Mouse (Mus musculus) embryonic facial prominence, embryonic 15.5 days (tissue): ENCODE measurements around the gene Gtf3c1. TPM values are rescaled to one million over a fixed set of nuclear protein-coding genes. Genes with fewer than 3 reads are reported as not detected.

Experiments
- ATAC-seq: fragments of 200-750 bp; cut with Nextera tagmentation; 2 replicates; pipeline ENCODE4 v1.8.0; 2017; ENCODE audit warnings: low read depth, moderate TSS enrichment; ENCODE audit not compliant: insufficient number of reproducible peaks, low FRiP score, low TSS enrichment
- H3K27ac ChIP-seq: fragments of 300-500 bp; sonication (generic); replicated peaks from 2 replicates; pipeline ENCODE4 v1.5.1; 2015; ENCODE audit warnings: mild to moderate bottlenecking, inconsistent platforms
- H3K27me3 ChIP-seq: fragments of 300-500 bp; sonication (generic); 2 replicates; pipeline ENCODE4 v1.6.1; 2015; ENCODE audit warnings: inconsistent platforms
- H3K36me3 ChIP-seq: fragments of 300-500 bp; sonication (generic); 2 replicates; pipeline ENCODE4 v1.6.1; 2015; ENCODE audit warnings: mild to moderate bottlenecking, inconsistent platforms
- H3K4me1 ChIP-seq: fragments of 300-500 bp; sonication (generic); 2 replicates; pipeline ENCODE4 v1.6.1; 2015; ENCODE audit warnings: inconsistent platforms
- H3K4me2 ChIP-seq: fragments of 300-500 bp; sonication (generic); replicated peaks from 2 replicates; pipeline ENCODE4 v1.6.1; 2015; ENCODE audit warnings: mild to moderate bottlenecking, inconsistent platforms
- H3K4me3 ChIP-seq: fragments of 300-500 bp; sonication (generic); replicated peaks from 2 replicates; pipeline ENCODE4 v1.5.1; 2015; ENCODE audit warnings: mild to moderate bottlenecking, inconsistent platforms
- H3K9ac ChIP-seq: fragments of 300-500 bp; sonication (generic); 2 replicates; pipeline ENCODE4 v1.6.1; 2015; ENCODE audit warnings: inconsistent platforms
- H3K9me3 ChIP-seq: fragments of 300-500 bp; sonication (generic); replicated peaks from 2 replicates; pipeline ENCODE4 v1.6.1; 2016; ENCODE audit warnings: inconsistent platforms
- WGBS: fragments of 180-500 bp; shearing (Covaris S2); methylation state at CpG from one replicate; pipeline ENCODE4 v1.1.7; 2015; 5-methylcytosine and 5-hydroxymethylcytosine counted together
- polyA plus RNA-seq: library from polyadenylated mRNA; unstranded; fragments of >200 nt; fragmentation: Nextera tagmentation; extraction: Ambion mirVana; gene quantifications from 2 replicates; pipeline ENCODE4 v1.2.1, GENCODE M21; 2015

Gtf3c1 gene
- polyA plus RNA-seq, 1 experiment from 2014 or later, result 26.0 TPM

- ATAC-seq, result no peak
- H3K4me3 ChIP-seq, result no peak overlapping the region
- H3K9ac ChIP-seq, result no peak overlapping the region
- peaks cover 23% of the 10 kb centered on the region for H3K4me1 ChIP-seq
- WGBS, result 97% methylated on average over 1 of the region's 1 CpGs
- H3K27me3 ChIP-seq, result no peaks in the 10 kb centered on the region
- H3K36me3 ChIP-seq, result peaks cover 62% of the 10 kb centered on the region
- no peak overlapping the region for H3K4me2 ChIP-seq
- H3K9me3 ChIP-seq, result peaks cover 6% of the 10 kb centered on the region; the same call in 1 of the 2 replicates
- no peak overlapping the region for H3K27ac ChIP-seq
Measured at GRCm38 (mm10) chr7:125702791-125703190, 4.8 kb downstream of the Gtf3c1 start.

DNA sequence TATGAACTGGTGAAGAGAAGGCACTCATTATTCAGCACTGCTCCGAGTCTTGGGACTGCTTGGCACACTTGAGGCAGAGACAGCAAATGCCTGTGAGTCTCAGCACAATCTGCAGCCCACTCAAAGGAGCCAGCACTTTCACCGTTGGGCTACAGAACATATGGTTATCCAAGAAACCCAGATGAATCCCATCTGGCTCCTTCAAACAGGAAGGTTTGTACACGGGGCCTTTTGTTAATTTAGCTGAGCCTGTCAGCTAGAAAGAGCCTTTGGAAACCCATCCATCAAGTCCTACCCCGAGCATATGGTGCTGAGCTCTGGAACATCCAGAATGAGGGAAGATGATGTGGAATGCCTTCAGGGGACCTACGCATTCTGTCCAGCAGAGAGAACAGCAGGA lies 13.5 kb downstream of the Gtf3c1 start:
- Histone ChIP-seq H3K27me3 (no peaks in the 10 kb centered on the region), H3K9me3 (peaks cover 4% of the 10 kb centered on the region; the same call in 1 of the 2 replicates), H3K4me3 (no peak overlapping the region), H3K4me1 (no peaks in the 10 kb centered on the region), H3K4me2 (no peak overlapping the region), H3K9ac (no peak overlapping the region), H3K27ac (no peak overlapping the region), H3K36me3 (peaks cover 99% of the 10 kb centered on the region)
- WGBS, result 60% methylated on average over 5 of the region's 5 CpGs
- ATAC-seq, result no peak

GRCm38 (mm10) chr7:125690516-125690915 lies 17.1 kb downstream of the Gtf3c1 start:
- H3K9me3 ChIP-seq, result no peaks in the 10 kb centered on the region
- no peaks in the 10 kb centered on the region for H3K4me1 ChIP-seq
- peaks cover 88% of the 10 kb centered on the region for H3K36me3 ChIP-seq
- no peak for ATAC-seq
- H3K4me2 ChIP-seq, result no peak overlapping the region
- H3K27me3 ChIP-seq, result no peaks in the 10 kb centered on the region
- H3K4me3 ChIP-seq, result no peak overlapping the region
- H3K9ac ChIP-seq, result no peak overlapping the region
- H3K27ac ChIP-seq, result no peak overlapping the region
- WGBS, result 93% methylated on average over 4 of the region's 4 CpGs

DNA sequence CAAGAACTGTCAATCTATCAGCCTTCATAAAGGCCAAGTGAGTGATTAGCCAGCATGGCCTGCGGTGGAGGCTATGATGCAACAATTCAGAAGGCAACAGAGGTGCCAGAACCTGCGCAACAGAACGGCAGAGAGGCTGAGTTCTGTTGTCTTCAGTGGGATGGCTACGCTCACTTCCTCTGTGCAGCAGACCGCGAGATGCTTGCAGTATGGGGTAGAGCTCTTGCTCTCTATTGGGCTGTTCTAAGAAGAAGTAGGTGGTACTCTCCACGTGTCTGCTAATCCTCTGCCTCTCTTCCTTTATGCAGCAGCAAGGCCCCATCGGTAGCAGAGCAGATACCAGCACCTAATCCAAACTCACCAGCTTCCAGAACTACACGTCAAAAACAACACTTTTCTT lies 27.6 kb downstream of the Gtf3c1 start:
- H3K27ac ChIP-seq, result no peak overlapping the region
- H3K9ac ChIP-seq, result no peak overlapping the region
- ATAC-seq, result no peak

GRCm38 (mm10) chr7:125678756-125679155 lies 28.8 kb downstream of the Gtf3c1 start:
- Histone ChIP-seq H3K4me3 (no peak overlapping the region), H3K4me2 (no peak overlapping the region), H3K27me3 (no peaks in the 10 kb centered on the region), H3K9ac (no peak overlapping the region), H3K4me1 (no peaks in the 10 kb centered on the region), H3K27ac (no peak overlapping the region), H3K36me3 (peaks cover 90% of the 10 kb centered on the region), H3K9me3 (no peaks in the 10 kb centered on the region)
- WGBS, result 86% methylated on average over 8 of the region's 8 CpGs
- ATAC-seq, result no peak

More for the DNA sequence above, 27.6 kb downstream of the Gtf3c1 start:
- Histone ChIP-seq H3K36me3 (peaks cover 81% of the 10 kb centered on the region), H3K4me1 (no peaks in the 10 kb centered on the region), H3K4me3 (no peak overlapping the region), H3K4me2 (no peak overlapping the region), H3K27me3 (no peaks in the 10 kb centered on the region), H3K9me3 (no peaks in the 10 kb centered on the region)
- 87% methylated on average over 9 of the region's 9 CpGs for WGBS

- 87% methylated on average over 2 of the region's 2 CpGs for WGBS
- Histone ChIP-seq H3K4me2 (no peak overlapping the region), H3K9ac (no peak overlapping the region), H3K4me3 (no peak overlapping the region), H3K27ac (no peak overlapping the region), H3K9me3 (no peaks in the 10 kb centered on the region), H3K36me3 (peaks cover 99% of the 10 kb centered on the region), H3K4me1 (no peaks in the 10 kb centered on the region), H3K27me3 (no peaks in the 10 kb centered on the region)
- no peak for ATAC-seq
Measured at GRCm38 (mm10) chr7:125674916-125675315, 32.7 kb downstream of the Gtf3c1 start.

GRCm38 (mm10) chr7:125671396-125671795 lies 36.2 kb downstream of the Gtf3c1 start:
- 86% methylated on average over 8 of the region's 8 CpGs for WGBS

DNA sequence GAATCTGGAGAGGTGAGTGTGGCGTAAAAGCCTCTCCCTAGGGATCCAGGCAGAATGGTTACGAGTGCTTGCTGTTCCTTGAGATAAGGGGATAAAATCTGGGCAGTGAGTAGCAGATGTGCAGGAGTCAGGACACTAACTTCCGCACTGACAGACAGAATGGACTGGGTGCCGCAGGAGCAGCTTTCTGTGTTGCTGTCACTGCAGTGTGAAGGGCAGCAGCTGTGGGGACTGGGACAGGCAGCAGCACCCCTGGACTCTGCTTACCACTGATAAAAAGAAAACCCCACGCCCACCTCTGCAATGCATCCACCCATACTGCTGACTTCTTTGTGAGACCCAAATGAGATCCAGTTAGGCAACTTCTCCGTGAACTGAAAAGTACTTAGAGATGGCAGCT lies 36.7 kb downstream of the Gtf3c1 start:
- no peak for ATAC-seq
- no peak overlapping the region for H3K27ac ChIP-seq
- no peak overlapping the region for H3K4me3 ChIP-seq
- H3K36me3 ChIP-seq, result peaks cover 98% of the 10 kb centered on the region
- H3K9ac ChIP-seq, result no peak overlapping the region
- H3K4me2 ChIP-seq, result no peak overlapping the region
- H3K27me3 ChIP-seq, result no peaks in the 10 kb centered on the region
- no peaks in the 10 kb centered on the region for H3K4me1 ChIP-seq
- H3K9me3 ChIP-seq, result no peaks in the 10 kb centered on the region
- 88% methylated on average over 6 of the region's 6 CpGs for WGBS

More at GRCm38 (mm10) chr7:125671396-125671795, 36.2 kb downstream of the Gtf3c1 start:
- no peak for ATAC-seq
- Histone ChIP-seq H3K9ac (no peak overlapping the region), H3K27ac (no peak overlapping the region), H3K9me3 (no peaks in the 10 kb centered on the region), H3K36me3 (peaks cover 98% of the 10 kb centered on the region), H3K4me2 (no peak overlapping the region), H3K27me3 (no peaks in the 10 kb centered on the region), H3K4me3 (no peak overlapping the region), H3K4me1 (no peaks in the 10 kb centered on the region)

DNA sequence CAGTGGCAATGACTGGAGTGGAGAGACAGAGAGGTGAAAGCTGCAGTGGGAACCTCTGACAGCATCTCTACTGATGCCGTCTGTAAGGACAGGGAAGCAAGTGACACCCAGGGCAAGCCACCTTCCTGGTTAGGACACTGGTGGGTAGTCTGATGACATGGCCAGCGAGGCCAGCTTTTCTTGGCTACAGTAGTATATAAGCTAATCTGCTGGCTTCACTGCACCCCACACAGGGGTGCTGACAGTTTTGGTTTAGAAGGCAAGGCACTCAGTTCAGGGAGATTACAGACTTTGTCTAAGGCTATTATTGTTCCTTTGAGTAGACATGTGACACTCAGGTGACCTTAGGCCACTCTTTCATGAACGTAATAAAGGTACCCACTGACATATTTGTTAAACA lies 43.9 kb downstream of the Gtf3c1 start:
- no peaks in the 10 kb centered on the region for H3K4me1 ChIP-seq
- no peak overlapping the region for H3K4me2 ChIP-seq
- no peaks in the 10 kb centered on the region for H3K27me3 ChIP-seq
- H3K27ac ChIP-seq, result no peak overlapping the region
- H3K9me3 ChIP-seq, result no peaks in the 10 kb centered on the region
- no peak for ATAC-seq
- H3K9ac ChIP-seq, result no peak overlapping the region
- no peak overlapping the region for H3K4me3 ChIP-seq
- 81% methylated on average over 3 of the region's 3 CpGs for WGBS
- peaks cover 89% of the 10 kb centered on the region for H3K36me3 ChIP-seq

DNA sequence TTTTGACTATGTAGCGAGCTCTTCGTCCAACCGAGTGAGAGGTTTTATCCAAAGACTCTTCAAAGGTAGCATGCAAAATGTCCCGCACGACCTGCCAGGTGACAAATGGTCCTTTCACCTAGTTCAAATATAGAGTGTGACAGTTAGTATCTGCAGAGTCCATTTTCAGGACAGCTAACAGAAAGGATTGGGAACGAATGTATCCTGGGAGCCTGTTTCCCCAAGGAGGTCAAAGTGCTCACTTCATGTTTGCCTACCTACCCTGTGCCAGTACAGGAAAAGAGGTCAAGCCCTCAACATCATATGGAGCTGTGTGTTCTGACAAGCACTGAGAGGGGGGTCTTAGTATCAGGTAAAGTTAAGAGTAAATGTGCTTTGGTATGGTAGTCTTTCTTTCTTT lies 50.1 kb downstream of the Gtf3c1 start:
- Histone ChIP-seq H3K4me1 (no peaks in the 10 kb centered on the region), H3K9ac (no peak overlapping the region), H3K36me3 (peaks cover 99% of the 10 kb centered on the region), H3K27ac (no peak overlapping the region), H3K4me2 (no peak overlapping the region), H3K9me3 (no peaks in the 10 kb centered on the region), H3K27me3 (no peaks in the 10 kb centered on the region), H3K4me3 (no peak overlapping the region)
- WGBS, result 94% methylated on average over 6 of the region's 6 CpGs
- no peak for ATAC-seq

DNA sequence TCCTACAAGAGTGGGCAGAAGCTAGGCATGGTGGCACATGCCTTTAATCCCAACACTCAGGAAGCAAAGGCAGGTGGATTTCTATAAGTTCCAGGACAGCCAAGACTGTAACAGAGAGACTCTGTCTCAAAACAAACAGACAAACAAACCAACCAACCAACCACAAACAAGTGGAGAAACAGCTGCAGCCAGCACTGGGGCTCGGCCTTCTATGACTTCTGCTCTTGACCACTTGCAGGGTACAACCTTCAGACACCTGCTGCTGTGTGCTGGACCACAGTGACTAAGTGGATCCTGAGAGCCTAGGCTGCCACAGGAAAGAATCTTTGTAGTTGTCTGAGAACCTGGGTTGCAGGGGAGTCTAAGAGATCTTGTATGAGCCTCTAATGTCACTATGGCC lies 58.6 kb downstream of the Gtf3c1 start:
- H3K9ac ChIP-seq, result no peak overlapping the region
- no peak overlapping the region for H3K4me3 ChIP-seq
- WGBS, result 92% methylated on average over 1 of the region's 1 CpGs
- H3K27me3 ChIP-seq, result no peaks in the 10 kb centered on the region
- ATAC-seq, result no peak
- no peak overlapping the region for H3K4me2 ChIP-seq
- peaks cover 99% of the 10 kb centered on the region for H3K36me3 ChIP-seq
- no peaks in the 10 kb centered on the region for H3K9me3 ChIP-seq
- no peak overlapping the region for H3K27ac ChIP-seq
- H3K4me1 ChIP-seq, result no peaks in the 10 kb centered on the region

- ATAC-seq, result no peak
- H3K4me2 ChIP-seq, result no peak overlapping the region
- H3K9ac ChIP-seq, result no peak overlapping the region
- no peaks in the 10 kb centered on the region for H3K27me3 ChIP-seq
- no peak overlapping the region for H3K4me3 ChIP-seq
- H3K9me3 ChIP-seq, result no peaks in the 10 kb centered on the region
- 89% methylated on average over 7 of the region's 7 CpGs for WGBS
- peaks cover 98% of the 10 kb centered on the region for H3K36me3 ChIP-seq
- no peaks in the 10 kb centered on the region for H3K4me1 ChIP-seq
- no peak overlapping the region for H3K27ac ChIP-seq
Measured at GRCm38 (mm10) chr7:125645413-125645812, 62.2 kb downstream of the Gtf3c1 start.
